Mouse (Mus musculus) E14TG2a.4 (cell line): ENCODE data around the gene Tbx21.

Experiments used
- CTCF ChIP-seq: conservative IDR thresholded peaks from 2 replicates; pipeline ENCODE4 v1.5.1; 2014; ENCODE audit warnings: low read length
- POU5F1 ChIP-seq: IDR thresholded peaks from 2 replicates; pipeline ENCODE4 v1.6.1; 2014; ENCODE audit warnings: low read length, borderline replicate concordance

DNA sequence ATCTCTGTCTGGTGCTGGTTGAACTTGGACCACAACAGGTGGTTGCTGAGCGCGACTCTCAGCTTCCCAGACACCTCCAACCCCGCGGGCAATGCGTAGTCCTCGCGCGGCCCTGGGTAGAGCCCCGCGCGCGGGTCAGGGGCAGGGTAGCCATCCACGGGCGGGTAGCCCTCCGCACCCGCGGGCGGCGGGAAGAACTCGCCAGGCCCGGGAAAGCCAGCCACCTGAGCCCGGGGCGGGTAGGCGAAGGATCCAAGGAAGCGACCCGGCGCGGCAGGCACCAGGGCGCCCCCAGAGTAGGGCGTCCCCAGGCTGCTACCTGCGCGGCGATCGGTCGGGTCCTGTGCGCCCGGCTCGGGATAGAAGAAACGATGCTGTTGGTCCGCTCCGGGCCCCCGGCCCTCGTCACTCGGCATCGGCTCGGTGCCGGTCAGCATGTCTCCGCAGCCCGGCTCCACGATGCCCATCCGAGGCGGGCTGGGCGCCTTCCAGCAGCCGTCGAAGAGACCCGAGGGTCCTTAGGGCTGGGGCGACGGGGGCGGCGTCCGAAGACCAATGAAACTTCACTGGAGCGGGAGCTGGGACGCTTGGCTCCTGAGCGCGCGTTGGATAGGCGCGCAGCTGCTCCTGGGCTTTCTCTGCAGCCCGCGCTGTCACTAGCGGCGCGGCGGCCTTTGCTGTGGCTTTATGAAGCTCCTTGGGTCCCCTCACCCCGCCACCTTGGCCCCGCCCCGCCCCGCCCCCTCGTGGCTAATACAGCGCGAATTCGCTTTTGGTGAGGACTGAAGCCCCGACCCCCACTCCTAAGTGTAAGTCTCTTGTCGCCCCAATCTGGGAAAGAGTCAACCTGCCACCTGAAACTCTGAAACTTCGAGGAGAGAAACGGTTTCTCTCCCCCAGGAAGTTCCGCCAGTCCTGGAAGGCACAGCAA lies at the start of gene Tbx21:
- TF ChIP-seq CTCF (no peak), POU5F1 (no peak)
